Mouse (Mus musculus): Measurements from ENCODE around the gene 4932438A13Rik. TPM values are rescaled to one million over a fixed set of nuclear protein-coding genes. Genes with fewer than 3 reads are reported as not detected.

Gene 4932438A13Rik
- polyA plus RNA-seq (2017; shearing (Covaris generic)): 100 to 1,000 TPM; 181 to 215 TPM

GRCm38 (mm10) chr3:36862721-36863275, at the start of gene 4932438A13Rik:
Gene 4932438A13Rik, plus strand, starts transcription at chr3:36863104.

GRCm38 (mm10) chr3:37063406-37063805, 200.5 kb downstream of the 4932438A13Rik start, which contains the start of gene Adad1:
Gene Adad1, plus strand, starts transcription at chr3:37063527.

Other genes with a start within 250 kb of the 4932438A13Rik start
- gene Bbs7, start 249.6 kb upstream of the 4932438A13Rik start, polyA plus RNA-seq (2017; shearing (Covaris generic)): under 1 TPM; 0.38 to 0.74 TPM
- gene Trpc3, start 172.9 kb upstream of the 4932438A13Rik start, polyA plus RNA-seq (2017; shearing (Covaris generic)): under 1 TPM; 0.10 TPM
- gene Adad1, start 200.4 kb downstream of the 4932438A13Rik start, polyA plus RNA-seq (2017; shearing (Covaris generic)): under 1 TPM in 1 of 2 experiments, not detected in 1; 0.28 TPM